Comparison of ENCODE assay signal across 27 mouse cellular contexts in genomic region chr2:147845256-147845655, GRCm38 (mm10).
"Had no signal": no experiment of that assay in that cellular context is flagged by ENCODE, and none has a peak within 500 bp of the region (broad histone marks: within the 10 kb centered on the region; RNA-seq: fewer than 3 reads in every experiment).

No protein-coding gene starts in this region.

- H3K27ac ChIP-seq: gastrocnemius, adult 2 months; heart, embryonic 10.5 days; hindbrain, embryonic 10.5 days; hindbrain, embryonic 13.5 days; hindbrain, embryonic 15.5 days; hindbrain, postnatal 0 days; kidney, embryonic 15.5 days; kidney, postnatal 0 days; limb, embryonic 13.5 days; limb, embryonic 15.5 days; liver, embryonic 12.5 days had no signal

- DNase-seq: gastrocnemius, adult 2 months; gastrocnemius, postnatal 10 days; gastrocnemius, postnatal 25 days; heart, adult 18-20 months; heart, postnatal 10 days; heart, postnatal 4 days; kidney, adult 11 months; kidney, adult 2 months; kidney, adult 9 months; kidney, postnatal 14 days; kidney, postnatal 36 days; layer of hippocampus, adult 9-11 months; layer of hippocampus, postnatal 36 days; left cerebral cortex, postnatal 4 days had no signal

- ATAC-seq: forebrain, embryonic 16.5 days; hindbrain, postnatal 0 days; intestine, embryonic 16.5 days; liver, embryonic 12.5 days had no signal

- H3K4me3 ChIP-seq: gastrocnemius, adult 2 months; heart, embryonic 10.5 days; heart, embryonic 12.5 days; hindbrain, embryonic 10.5 days; hindbrain, embryonic 13.5 days; hindbrain, embryonic 15.5 days; kidney, embryonic 15.5 days; limb, embryonic 13.5 days; limb, embryonic 15.5 days; liver, embryonic 12.5 days had no signal
